Mouse (Mus musculus): ENCODE data around the gene Mast3. TPM values are rescaled to one million over a fixed set of nuclear protein-coding genes. Genes with fewer than 3 reads are reported as not detected.

Mast3 gene
- polyA plus RNA-seq, 1 experiment from 2014 or later = 5.7 TPM

GRCm38 (mm10) chr8:70758616-70759561 lies 46.0 kb downstream of the Mast3 start:
- Histone ChIP-seq H3K36me3 (ENCODE audit: control insufficient read depth, insufficient read depth, low read length) (peaks cover 7% of the 10 kb centered on the region), H3K9me3 (ENCODE audit: control insufficient read depth, low read length) (no peaks in the 10 kb centered on the region), H3K27ac (replicated peaks) (peak overlapping the region; percentile 67; the same call in 1 of the 2 replicates), H3K27me3 (ENCODE audit: control insufficient read depth, insufficient read depth, low read length) (no peaks in the 10 kb centered on the region), H3K4me2 (replicated peaks; ENCODE audit: low read depth) (no peak overlapping the region), H3K4me1 (replicated peaks; ENCODE audit: control insufficient read depth, insufficient read depth) (peaks cover 5% of the 10 kb centered on the region; the same call in 1 of the 2 replicates), H3K9ac (ENCODE audit: low read length) (peak overlapping the region; percentile 45; the same call in 1 of the 2 replicates), H3K4me3 (ENCODE audit: low read depth, low read length) (no peak overlapping the region)
- no peak for TF ChIP-seq EP300 (optimal IDR thresholded peaks at IDR 0.05)
- TF ChIP-seq CTCF (IDR thresholded peaks at IDR 0.05; ENCODE audit: low read depth) = no peak
- DNase-seq (ENCODE audit: low spot score) = peak; percentile 73
- ATAC-seq (ENCODE audit: low FRiP score, low TSS enrichment) = no peak
- WGBS = 57% methylated on average over 19 of the region's 19 CpGs

- DNase-seq (ENCODE audit: low spot score) (peak; percentile 11), ATAC-seq (ENCODE audit: low FRiP score, low TSS enrichment) (no peak)
- WGBS = 86% methylated on average over 7 of the region's 7 CpGs
- H3K4me2 ChIP-seq (replicated peaks; ENCODE audit: low read depth) = no peak overlapping the region
- 0 out of 2 replicates have a peak overlapping the region, but pooled peaks have one; percentile 8 for H3K9ac ChIP-seq (ENCODE audit: low read length)
- no peak overlapping the region for H3K4me3 ChIP-seq (ENCODE audit: low read depth, low read length)
- peaks cover 7% of the 10 kb centered on the region; the same call in 1 of the 2 replicates for H3K4me1 ChIP-seq (replicated peaks; ENCODE audit: control insufficient read depth, insufficient read depth)
- TF ChIP-seq CTCF (IDR thresholded peaks at IDR 0.05; ENCODE audit: low read depth) (no peak), EP300 (optimal IDR thresholded peaks at IDR 0.05) (no peak)
- peaks cover 7% of the 10 kb centered on the region for H3K36me3 ChIP-seq (ENCODE audit: control insufficient read depth, insufficient read depth, low read length)
- H3K9me3 ChIP-seq (ENCODE audit: control insufficient read depth, low read length) = no peaks in the 10 kb centered on the region
- H3K27me3 ChIP-seq (ENCODE audit: control insufficient read depth, insufficient read depth, low read length) = no peaks in the 10 kb centered on the region
- H3K27ac ChIP-seq (replicated peaks) = peak overlapping the region; percentile 18; the same call in 1 of the 2 replicates
Observed at GRCm38 (mm10) chr8:70758308-70758615, 46.6 kb downstream of the Mast3 start.

GRCm38 (mm10) chr8:70757523-70758307 lies 47.1 kb downstream of the Mast3 start:
- Histone ChIP-seq H3K4me2 (replicated peaks; ENCODE audit: low read depth) (no peak overlapping the region), H3K4me3 (ENCODE audit: low read depth, low read length) (no peak overlapping the region), H3K9me3 (ENCODE audit: control insufficient read depth, low read length) (no peaks in the 10 kb centered on the region), H3K27ac (replicated peaks) (peak overlapping the region; percentile 18; the same call in 1 of the 2 replicates), H3K9ac (ENCODE audit: low read length) (peak overlapping the region; percentile 38; the same call in 1 of the 2 replicates), H3K27me3 (ENCODE audit: control insufficient read depth, insufficient read depth, low read length) (no peaks in the 10 kb centered on the region), H3K36me3 (ENCODE audit: control insufficient read depth, insufficient read depth, low read length) (peaks cover 3% of the 10 kb centered on the region), H3K4me1 (replicated peaks; ENCODE audit: control insufficient read depth, insufficient read depth) (peaks cover 7% of the 10 kb centered on the region; the same call in 1 of the 2 replicates)
- WGBS = 73% methylated on average over 22 of the region's 22 CpGs
- peak; percentile 62 for DNase-seq (ENCODE audit: low spot score)
- TF ChIP-seq CTCF (IDR thresholded peaks at IDR 0.05; ENCODE audit: low read depth) (peak; percentile 72), EP300 (optimal IDR thresholded peaks at IDR 0.05) (no peak)
- no peak for ATAC-seq (ENCODE audit: low FRiP score, low TSS enrichment)

GRCm38 (mm10) chr8:70756476-70757040 lies 48.3 kb downstream of the Mast3 start:
- Histone ChIP-seq H3K4me3 (ENCODE audit: low read depth, low read length) (no peak overlapping the region), H3K4me1 (replicated peaks; ENCODE audit: control insufficient read depth, insufficient read depth) (peaks cover 7% of the 10 kb centered on the region; the same call in 1 of the 2 replicates), H3K27ac (replicated peaks) (no peak overlapping the region), H3K4me2 (replicated peaks; ENCODE audit: low read depth) (no peak overlapping the region), H3K9me3 (ENCODE audit: control insufficient read depth, low read length) (no peaks in the 10 kb centered on the region), H3K36me3 (ENCODE audit: control insufficient read depth, insufficient read depth, low read length) (no peaks in the 10 kb centered on the region; the same call in 1 of the 2 replicates), H3K27me3 (ENCODE audit: control insufficient read depth, insufficient read depth, low read length) (no peaks in the 10 kb centered on the region), H3K9ac (ENCODE audit: low read length) (0 out of 2 replicates have a peak overlapping the region, but pooled peaks have one; percentile 8)
- ATAC-seq (ENCODE audit: low FRiP score, low TSS enrichment) = no peak
- TF ChIP-seq CTCF (IDR thresholded peaks at IDR 0.05; ENCODE audit: low read depth) = no peak
- TF ChIP-seq EP300 (optimal IDR thresholded peaks at IDR 0.05) = no peak
- DNase-seq (ENCODE audit: low spot score) = peak; percentile 12
- 96% methylated on average over 6 of the region's 6 CpGs for WGBS

GRCm38 (mm10) chr8:70755661-70756475 lies 49.0 kb downstream of the Mast3 start:
- Histone ChIP-seq H3K4me3 (ENCODE audit: low read depth, low read length) (no peak overlapping the region; the same call in 1 of the 2 replicates), H3K27ac (replicated peaks) (no peak overlapping the region), H3K4me2 (replicated peaks; ENCODE audit: low read depth) (peak overlapping the region; percentile 96), H3K4me1 (replicated peaks; ENCODE audit: control insufficient read depth, insufficient read depth) (peaks cover 7% of the 10 kb centered on the region; the same call in 1 of the 2 replicates), H3K27me3 (ENCODE audit: control insufficient read depth, insufficient read depth, low read length) (no peaks in the 10 kb centered on the region), H3K9me3 (ENCODE audit: control insufficient read depth, low read length) (no peaks in the 10 kb centered on the region), H3K9ac (ENCODE audit: low read length) (peak overlapping the region; percentile 83; the same call in 1 of the 2 replicates), H3K36me3 (ENCODE audit: control insufficient read depth, insufficient read depth, low read length) (no peaks in the 10 kb centered on the region; the same call in 1 of the 2 replicates)
- ATAC-seq (ENCODE audit: low FRiP score, low TSS enrichment) (no peak), DNase-seq (ENCODE audit: low spot score) (peak; percentile 16)
- 85% methylated on average over 24 of the region's 24 CpGs for WGBS
- TF ChIP-seq EP300 (optimal IDR thresholded peaks at IDR 0.05) = no peak
- TF ChIP-seq CTCF (IDR thresholded peaks at IDR 0.05; ENCODE audit: low read depth) = no peak
